Mouse (Mus musculus) erythroblast, embryonic 14.5 days (primary cell): Measurements from ENCODE around the gene Cel.

Experiments used
- GATA1 ChIP-seq: IDR thresholded peaks from 2 replicates; pipeline ENCODE4 v1.6.1; 2012; ENCODE audit warnings: low read length, inconsistent platforms, mixed read lengths
- TAL1 ChIP-seq: IDR thresholded peaks from 3 replicates; pipeline ENCODE4 v1.6.1; 2012; ENCODE audit warnings: low read length, inconsistent platforms, mixed read lengths

DNA sequence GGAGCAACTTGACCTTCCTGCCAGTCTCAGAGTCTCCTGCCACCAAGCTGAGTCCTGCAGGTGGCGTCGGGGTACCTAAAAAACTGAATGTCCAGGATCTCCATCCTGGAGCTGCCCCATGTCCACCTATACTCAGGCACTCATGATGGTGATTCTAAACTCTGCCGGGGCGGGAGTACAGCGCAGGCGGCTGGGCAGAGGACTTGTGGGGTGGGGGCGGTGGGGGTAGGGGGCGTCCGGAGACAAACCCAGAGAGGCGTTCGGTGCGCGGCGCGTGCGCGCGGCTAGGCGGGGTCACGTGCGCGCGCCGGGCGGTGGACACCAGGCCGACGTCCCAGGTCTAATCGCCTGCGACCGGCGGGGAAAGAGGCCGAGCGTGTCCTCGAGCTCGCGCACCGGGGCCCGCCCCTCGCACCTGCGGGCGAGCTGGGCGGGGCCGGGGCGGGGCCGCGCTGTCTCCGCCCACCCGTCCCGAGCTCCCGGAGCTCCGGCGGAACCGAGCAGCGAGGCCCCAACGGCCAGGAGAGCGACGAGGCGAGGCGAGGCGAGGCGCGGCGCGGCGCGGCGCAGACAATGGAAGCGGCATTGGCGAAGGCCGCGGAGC, 50.3 kb downstream of the Cel start, which contains the start of gene Ralgds:
- no peak for TF ChIP-seq GATA1
- no peak for TF ChIP-seq TAL1
